Mouse (Mus musculus): ENCODE data around the gene Olfr56.

DNA sequence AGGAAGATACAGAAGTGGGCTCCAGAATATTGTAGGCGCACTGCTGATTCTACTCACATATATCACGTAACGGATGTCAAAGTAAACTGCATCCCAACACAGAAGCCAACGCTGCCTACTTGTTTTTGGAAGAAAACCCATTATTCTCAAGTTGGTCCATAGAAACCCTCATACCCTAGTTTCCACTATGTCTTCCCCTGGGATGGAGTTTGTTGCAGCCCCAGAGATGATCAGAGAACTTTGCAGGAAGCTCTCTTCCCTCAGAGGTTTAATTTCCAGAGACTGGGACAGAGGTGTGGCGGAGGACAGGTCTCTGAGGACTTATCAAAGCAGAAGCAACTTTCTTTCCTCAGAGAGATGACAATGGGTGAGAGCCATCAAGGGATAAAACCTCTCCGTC is 163.3 kb downstream of the Olfr56 start, which contains the start of gene Olfr1395:
- TF ChIP-seq CTCF (IDR thresholded peaks at IDR 0.05; ENCODE audit: low read depth, low read length) = no peak
- TF ChIP-seq TAL1 (conservative IDR thresholded peaks at IDR 0.05; ENCODE audit: low read depth, low read length) = no peak
- no peak for TF ChIP-seq GATA1 (IDR thresholded peaks at IDR 0.05; ENCODE audit: borderline replicate concordance, low read length)
